Mouse (Mus musculus): Measurements from ENCODE around the gene Ccdc71l. TPM values are rescaled to one million over a fixed set of nuclear protein-coding genes. Genes with fewer than 3 reads are reported as not detected.

Ccdc71l gene
- total and polyA plus RNA-seq, 2 experiments from 2014 or later: 4.3 to 38.5 TPM

DNA sequence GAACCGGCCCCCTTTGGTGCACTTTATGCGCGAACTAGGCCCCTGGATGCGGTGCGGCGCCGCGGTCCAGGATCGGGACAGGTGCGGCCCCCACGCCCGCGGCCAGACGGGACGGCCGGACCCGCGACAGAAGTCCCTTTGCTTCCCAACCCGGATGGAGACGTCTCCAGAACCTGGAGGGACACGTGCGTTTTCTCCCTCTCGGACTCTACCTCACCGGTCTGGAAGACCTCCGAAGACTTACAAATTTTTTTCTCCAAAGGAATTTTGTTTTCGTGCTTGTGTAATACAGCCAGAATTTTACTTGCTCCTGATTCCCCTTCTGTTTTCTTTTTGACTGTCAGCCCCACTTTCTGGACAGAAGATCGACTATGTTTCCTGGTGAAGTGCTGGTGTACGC, 1.2 kb downstream of the Ccdc71l start:
- Histone ChIP-seq H3K4me1 (ENCODE audit: insufficient read depth) (peaks cover 20% of the 10 kb centered on the region), H3K9ac (peak overlapping the region; percentile 96), H3K27ac (ENCODE audit: low read depth, low read length) (peak overlapping the region; percentile 94), H3K4me3 (ENCODE audit: low read depth, low read length) (peak overlapping the region; percentile 86), H3K9me3 (ENCODE audit: low read length) (no peaks in the 10 kb centered on the region), H3K36me3 (ENCODE audit: insufficient read depth) (no peaks in the 10 kb centered on the region), H3K27me3 (ENCODE audit: insufficient read depth, low read length) (no peaks in the 10 kb centered on the region), H3K4me2 (ENCODE audit: low read depth) (peak overlapping the region; percentile 66)
- 2% methylated on average over 28 of the region's 28 CpGs for WGBS
- TF ChIP-seq CTCF (IDR thresholded peaks at IDR 0.05; ENCODE audit: low read depth): no peak
- ATAC-seq (no peak), DNase-seq (no peak)

DNA sequence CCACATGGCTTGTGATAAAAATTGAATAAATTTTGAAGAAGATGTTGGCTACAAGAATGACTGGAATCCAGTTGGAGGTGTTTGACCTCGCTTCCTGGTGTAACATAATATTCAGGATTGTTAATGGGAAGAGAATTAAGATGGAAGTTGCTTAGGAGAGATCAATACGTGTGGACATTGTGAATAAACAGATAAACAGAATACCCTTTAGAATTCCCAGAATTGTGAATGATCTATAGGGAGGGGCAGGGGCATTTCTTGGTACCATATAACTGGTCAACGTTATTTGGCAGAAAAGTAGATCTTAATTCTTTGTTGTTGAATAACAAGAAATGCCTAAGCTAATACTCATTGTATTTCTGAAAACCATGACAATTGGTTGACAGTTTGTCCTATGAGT, 2.0 kb downstream of the Ccdc71l start:
- DNase-seq (no peak), ATAC-seq (no peak)
- TF ChIP-seq CTCF (IDR thresholded peaks at IDR 0.05; ENCODE audit: low read depth): no peak
- Histone ChIP-seq H3K4me2 (ENCODE audit: low read depth) (peak overlapping the region; percentile 66), H3K9me3 (ENCODE audit: low read length) (0 out of 2 replicates have a peak, but pooled peaks cover 1% of the 10 kb centered on the region), H3K4me1 (ENCODE audit: insufficient read depth) (peaks cover 20% of the 10 kb centered on the region), H3K27ac (ENCODE audit: low read depth, low read length) (no peak overlapping the region), H3K36me3 (ENCODE audit: insufficient read depth) (no peaks in the 10 kb centered on the region), H3K4me3 (ENCODE audit: low read depth, low read length) (peak overlapping the region; percentile 86), H3K27me3 (ENCODE audit: insufficient read depth, low read length) (no peaks in the 10 kb centered on the region), H3K9ac (no peak overlapping the region)
- 61% methylated on average over 3 of the region's 3 CpGs for WGBS

DNA sequence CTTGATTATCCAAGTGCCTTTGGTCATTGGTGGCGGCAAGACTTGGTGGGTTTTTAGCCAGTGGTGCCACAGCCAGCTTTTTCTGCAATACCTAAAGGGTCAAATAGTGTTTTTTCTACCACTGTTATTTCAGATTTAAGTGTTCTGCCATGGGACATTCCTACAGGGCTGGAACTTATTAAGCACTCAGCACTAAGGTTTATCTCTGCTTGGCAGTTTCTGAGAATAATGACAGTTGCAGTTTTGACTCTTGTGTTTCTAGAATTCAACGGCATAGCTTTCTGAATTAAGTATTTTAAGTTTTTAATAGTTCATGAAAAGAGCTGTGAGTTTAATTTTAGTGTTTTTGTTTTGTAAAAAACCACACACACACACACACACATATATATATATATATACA, 2.5 kb downstream of the Ccdc71l start:
- H3K36me3 ChIP-seq (ENCODE audit: insufficient read depth): no peaks in the 10 kb centered on the region
- peak overlapping the region; percentile 86 for H3K4me3 ChIP-seq (ENCODE audit: low read depth, low read length)
- 89% methylated on average over 2 of the region's 2 CpGs for WGBS
- no peak overlapping the region for H3K27ac ChIP-seq (ENCODE audit: low read depth, low read length)
- peaks cover 20% of the 10 kb centered on the region for H3K4me1 ChIP-seq (ENCODE audit: insufficient read depth)
- 0 out of 2 replicates have a peak, but pooled peaks cover 3% of the 10 kb centered on the region for H3K9me3 ChIP-seq (ENCODE audit: low read length)
- H3K9ac ChIP-seq: no peak overlapping the region
- H3K27me3 ChIP-seq (ENCODE audit: insufficient read depth, low read length): no peaks in the 10 kb centered on the region
- peak overlapping the region; percentile 66 for H3K4me2 ChIP-seq (ENCODE audit: low read depth)
- TF ChIP-seq CTCF (IDR thresholded peaks at IDR 0.05; ENCODE audit: low read depth): no peak
- no peak for ATAC-seq
- DNase-seq: no peak

DNA sequence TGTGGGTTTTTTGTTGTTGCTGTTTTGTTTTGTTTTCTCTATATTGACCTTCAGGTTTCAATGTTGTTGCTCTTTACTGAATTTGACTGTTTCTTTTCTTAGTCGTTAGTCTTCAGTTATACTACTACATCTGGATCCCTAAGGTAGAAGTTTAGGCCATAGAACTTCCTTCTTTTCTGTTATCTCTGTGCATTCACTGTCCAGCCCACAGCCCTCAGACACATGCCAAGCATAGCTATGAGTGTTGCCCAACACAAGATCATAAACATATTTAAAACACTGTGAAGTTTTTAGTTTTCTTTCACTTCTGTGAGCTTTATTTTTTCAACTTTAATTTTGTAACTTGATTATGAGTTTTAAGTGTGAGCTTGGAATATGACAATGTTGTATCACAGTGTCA, 41.0 kb downstream of the Ccdc71l start:
- no peak for DNase-seq
- Histone ChIP-seq H3K4me2 (ENCODE audit: low read depth) (no peak overlapping the region), H3K36me3 (ENCODE audit: insufficient read depth) (no peaks in the 10 kb centered on the region), H3K27ac (ENCODE audit: low read depth, low read length) (no peak overlapping the region), H3K4me1 (ENCODE audit: insufficient read depth) (no peaks in the 10 kb centered on the region), H3K27me3 (ENCODE audit: insufficient read depth, low read length) (no peaks in the 10 kb centered on the region), H3K4me3 (ENCODE audit: low read depth, low read length) (no peak overlapping the region), H3K9ac (no peak overlapping the region), H3K9me3 (ENCODE audit: low read length) (no peaks in the 10 kb centered on the region)
- no peak for ATAC-seq
- 98% methylated on average over 1 of the region's 1 CpGs for WGBS
- no peak for TF ChIP-seq CTCF (IDR thresholded peaks at IDR 0.05; ENCODE audit: low read depth)

DNA sequence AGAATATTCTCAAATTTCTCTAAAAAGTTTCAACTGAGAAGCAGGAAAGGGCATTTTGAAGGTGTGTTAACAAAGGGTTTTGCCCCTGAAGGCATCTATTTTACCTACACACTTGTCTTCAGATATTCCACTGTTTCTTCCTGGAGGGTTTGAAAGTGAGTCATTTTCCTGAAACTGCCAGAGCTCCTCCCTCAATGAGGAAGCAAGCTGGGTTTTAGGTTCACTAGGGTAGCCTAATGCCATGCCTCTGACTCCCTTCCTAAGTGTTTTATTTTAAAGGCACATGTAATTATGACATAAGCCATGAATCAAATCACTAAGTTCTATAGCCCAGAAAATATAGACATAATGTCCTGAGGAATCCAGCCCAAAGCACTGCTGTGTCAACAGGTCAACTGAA, 49.3 kb downstream of the Ccdc71l start:
- no peaks in the 10 kb centered on the region for H3K9me3 ChIP-seq (ENCODE audit: low read length)
- H3K27ac ChIP-seq (ENCODE audit: low read depth, low read length): no peak overlapping the region
- no peaks in the 10 kb centered on the region for H3K36me3 ChIP-seq (ENCODE audit: insufficient read depth)
- no peak for TF ChIP-seq CTCF (IDR thresholded peaks at IDR 0.05; ENCODE audit: low read depth)
- H3K4me3 ChIP-seq (ENCODE audit: low read depth, low read length): no peak overlapping the region
- no peaks in the 10 kb centered on the region for H3K27me3 ChIP-seq (ENCODE audit: insufficient read depth, low read length)
- no peak overlapping the region for H3K9ac ChIP-seq
- DNase-seq: no peak
- no peak overlapping the region for H3K4me2 ChIP-seq (ENCODE audit: low read depth)
- H3K4me1 ChIP-seq (ENCODE audit: insufficient read depth): no peaks in the 10 kb centered on the region
- ATAC-seq: no peak

GRCm38 (mm10) chr12:32431004-32431403, 52.5 kb downstream of the Ccdc71l start:
- no peak for ATAC-seq
- Histone ChIP-seq H3K36me3 (ENCODE audit: insufficient read depth) (no peaks in the 10 kb centered on the region), H3K9me3 (ENCODE audit: low read length) (no peaks in the 10 kb centered on the region), H3K27ac (ENCODE audit: low read depth, low read length) (no peak overlapping the region), H3K4me1 (ENCODE audit: insufficient read depth) (no peaks in the 10 kb centered on the region), H3K4me3 (ENCODE audit: low read depth, low read length) (no peak overlapping the region), H3K27me3 (ENCODE audit: insufficient read depth, low read length) (no peaks in the 10 kb centered on the region), H3K4me2 (ENCODE audit: low read depth) (no peak overlapping the region), H3K9ac (no peak overlapping the region)
- TF ChIP-seq CTCF (IDR thresholded peaks at IDR 0.05; ENCODE audit: low read depth): no peak
- DNase-seq: no peak
- WGBS: 83% methylated on average over 1 of the region's 1 CpGs

Other genes with a start within 250 kb of the Ccdc71l start
- gene Pik3cg, start 170.0 kb upstream of the Ccdc71l start, total RNA-seq (2014; rRNA removed): 1.0 and 1.2 TPM in 2 replicates
- gene Pik3cg, start 170.0 kb upstream of the Ccdc71l start, polyA plus RNA-seq (2015; fragmentation: Nextera tagmentation; extraction: Ambion mirVana): 0.91 and 1.2 TPM in 2 replicates